Mouse (Mus musculus): ENCODE results near the gene Gm10324. TPM values are rescaled to one million over a fixed set of nuclear protein-coding genes. Genes with fewer than 3 reads are reported as not detected.
"Not testable (repeated sequence)": the region's sequence is repeated elsewhere in the genome, so short reads cannot be mapped to it uniquely, and the experiment has no call there.

Gene Gm10324
- not detected in 2 replicates for polyA plus RNA-seq (2012; rRNA removed)

- whole genome bisulfite sequencing = no CpG with 5 or more reads among the region's 2 CpGs
- not testable (repeated sequence) for H3K36me3 ChIP-seq (ENCODE audit: control insufficient read depth, insufficient read depth, low read length); H3K27me3 ChIP-seq (ENCODE audit: control insufficient read depth, insufficient read depth, low read length); H3K4me1 ChIP-seq (ENCODE audit: control insufficient read depth, insufficient read depth, insufficient read length, low read length); H3K4me3 ChIP-seq (ENCODE audit: low read depth, low read length); H3K27ac ChIP-seq (ENCODE audit: insufficient read depth, low read depth, low read length)
Observed at GRCm38 (mm10) chr13:66119247-66119646, at the start of gene Gm10324. Gene Gm10324, plus strand, starts transcription at chr13:66119547.

Other genes starting within 250 kb of the Gm10324 start
- gene Gm10772, start 108.0 kb downstream of the Gm10324 start, polyA plus RNA-seq (2012; rRNA removed) = not detected in 2 replicates